Mouse (Mus musculus) adrenal gland, postnatal 10 days (tissue): ENCODE results near the gene Methig1. TPM values are rescaled to one million over a fixed set of nuclear protein-coding genes. Genes with fewer than 3 reads are reported as not detected.
"Not testable (repeated sequence)": the region's sequence is repeated elsewhere in the genome, so short reads cannot be mapped to it uniquely, and the experiment has no call there.

Experiments used
- DNase-seq: peaks from one replicate; pipeline ENCODE4 v3.0.0; 2021; ENCODE audit warnings: mixed read lengths
- long read RNA-seq, 2 experiments: library from polyadenylated mRNA; stranded (forward); transcript quantifications; one replicate each; pipeline ENCODE4 v2.0.0; 2021
- total RNA-seq, 2 experiments: library from RNA; stranded (reverse); gene quantifications; 2 replicates each; pipeline ENCODE4 v1.2.3; 2021

Methig1 gene
- total RNA-seq, result under 1 TPM in 1 of 2 experiments, not detected in 1; 0.67 TPM
- long read RNA-seq, experiment 1, result 0 reads
- long read RNA-seq, experiment 2, result 0 reads

GRCm38 (mm10) chr15:100352711-100353250, at the start of gene Methig1, which contains the start of gene Mettl7a2:
TSS of gene Methig1 (plus strand) at chr15:100353149.
TSS of gene Mettl7a2 (plus strand) at chr15:100353200.
- DNase-seq, result peak; percentile 15

GRCm38 (mm10) chr15:100303428-100304018, 49.4 kb upstream of the Methig1 start:
- no peak for DNase-seq

- DNase-seq, result peak; percentile 89
Observed at GRCm38 (mm10) chr15:100304019-100304991, 48.6 kb upstream of the Methig1 start, which contains the start of gene Mettl7a1. TSS of gene Mettl7a1 (plus strand) at chr15:100304140.

- DNase-seq, result no peak
Observed at GRCm38 (mm10) chr15:100306201-100306600, 46.7 kb upstream of the Methig1 start.

- DNase-seq, result peak; percentile 23
Observed at GRCm38 (mm10) chr15:100307438-100308096, 45.4 kb upstream of the Methig1 start.

GRCm38 (mm10) chr15:100312346-100312745, 40.6 kb upstream of the Methig1 start:
- no peak for DNase-seq

GRCm38 (mm10) chr15:100314448-100315145, 38.4 kb upstream of the Methig1 start:
- DNase-seq, result no peak

GRCm38 (mm10) chr15:100318014-100318671, 34.8 kb upstream of the Methig1 start:
- not testable (repeated sequence) for DNase-seq

GRCm38 (mm10) chr15:100319884-100320283, 33.1 kb upstream of the Methig1 start:
- DNase-seq, result no peak

GRCm38 (mm10) chr15:100320295-100320905, 32.5 kb upstream of the Methig1 start:
- peak; percentile 21 for DNase-seq

GRCm38 (mm10) chr15:100321134-100321533, 31.8 kb upstream of the Methig1 start:
- DNase-seq, result peak; percentile 77

GRCm38 (mm10) chr15:100324021-100324591, 28.8 kb upstream of the Methig1 start:
- DNase-seq, result peak; percentile 24

- DNase-seq, result no peak
Observed at GRCm38 (mm10) chr15:100325235-100325634, 27.7 kb upstream of the Methig1 start.

GRCm38 (mm10) chr15:100328089-100328488, 24.9 kb upstream of the Methig1 start:
- not testable (repeated sequence) for DNase-seq

GRCm38 (mm10) chr15:100329336-100329735, 23.6 kb upstream of the Methig1 start:
- not testable (repeated sequence) for DNase-seq

- DNase-seq, result no peak
Observed at GRCm38 (mm10) chr15:100330739-100331138, 22.2 kb upstream of the Methig1 start.

- DNase-seq, result not testable (repeated sequence)
Observed at GRCm38 (mm10) chr15:100332077-100332961, 20.6 kb upstream of the Methig1 start.

- DNase-seq, result no peak
Observed at GRCm38 (mm10) chr15:100334629-100335028, 18.3 kb upstream of the Methig1 start, which contains the start of gene Mettl7a3. TSS of gene Mettl7a3 (plus strand) at chr15:100334929.

- not testable (repeated sequence) for DNase-seq
Observed at GRCm38 (mm10) chr15:100337328-100337727, 15.6 kb upstream of the Methig1 start.
